Mouse (Mus musculus) stomach, postnatal 0 days (tissue): Measurements from ENCODE around the gene Pitpnm2.

Experiments
- CTCF ChIP-seq: IDR thresholded peaks from 2 replicates; pipeline ENCODE4 v1.5.1; 2016; ENCODE audit warnings: antibody characterized with exemption, low read depth, mild to moderate bottlenecking, moderate library complexity
- EP300 ChIP-seq: optimal IDR thresholded peaks from 2 replicates; pipeline ENCODE3; 2016; ENCODE audit warnings: antibody characterized with exemption

DNA sequence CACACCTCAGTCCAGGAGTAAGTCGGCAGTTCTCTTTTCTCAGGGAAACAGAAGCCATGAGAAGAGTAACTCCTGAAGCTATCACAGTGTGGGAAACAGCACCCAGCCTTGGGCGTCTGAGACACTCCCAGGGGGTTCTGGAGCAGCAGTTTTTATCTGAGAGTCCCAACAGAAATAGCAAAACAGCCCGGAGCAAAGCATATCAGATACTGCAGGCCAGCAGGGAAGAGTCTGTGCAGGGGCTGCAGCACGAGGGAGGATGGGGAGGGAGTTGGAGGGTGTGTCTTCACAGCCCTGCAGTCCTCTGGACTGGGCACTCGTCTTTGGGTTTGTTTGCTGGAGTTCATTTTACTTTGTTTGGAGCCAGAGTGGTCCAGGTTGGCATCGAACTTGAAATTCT lies 39.7 kb downstream of the Pitpnm2 start:
- TF ChIP-seq CTCF (no peak), EP300 (no peak)
